Mouse (Mus musculus) limb, embryonic 14.5 days (tissue): ENCODE measurements around the gene Tnni3k. TPM values are rescaled to one million over a fixed set of nuclear protein-coding genes. Genes with fewer than 3 reads are reported as not detected.

ENCODE experiments used
- ATAC-seq: fragments of 200-750 bp; cut with Nextera tagmentation; 2 replicates; pipeline ENCODE4 v1.8.0; 2017; ENCODE audit warnings: low read depth, moderate number of reproducible peaks, moderate TSS enrichment; ENCODE audit not compliant: low FRiP score
- DNase-seq: peaks from one replicate; pipeline ENCODE4 v3.0.0-alpha.2; 2015; ENCODE audit warnings: low spot score
- H3K27ac ChIP-seq: fragments of 300-500 bp; sonication (generic); replicated peaks from 2 replicates; pipeline ENCODE4 v1.5.1; 2014; ENCODE audit warnings: low read depth, mild to moderate bottlenecking, low read length, moderate library complexity, mixed read lengths
- H3K27me3 ChIP-seq: fragments of 300-500 bp; sonication (generic); 2 replicates; pipeline ENCODE4 v1.6.1; 2014; ENCODE audit warnings: low read length, mixed read lengths; ENCODE audit not compliant: control insufficient read depth, insufficient read depth
- H3K36me3 ChIP-seq: fragments of 300-500 bp; sonication (generic); 2 replicates; pipeline ENCODE4 v1.6.1; 2014; ENCODE audit warnings: mild to moderate bottlenecking, low read length, moderate library complexity, mixed read lengths; ENCODE audit not compliant: control insufficient read depth, insufficient read depth
- H3K4me1 ChIP-seq: fragments of 300-500 bp; sonication (generic); 2 replicates; pipeline ENCODE4 v1.6.1; 2014; ENCODE audit warnings: antibody characterized with exemption, low read length, mixed read lengths; ENCODE audit not compliant: control insufficient read depth, insufficient read depth
- H3K4me2 ChIP-seq: fragments of 300-500 bp; sonication (generic); replicated peaks from 2 replicates; pipeline ENCODE4 v1.6.1; 2014; ENCODE audit warnings: low read depth, mild to moderate bottlenecking, low read length, moderate library complexity; ENCODE audit not compliant: severe bottlenecking
- H3K4me3 ChIP-seq: fragments of 300-500 bp; sonication (generic); replicated peaks from 2 replicates; pipeline ENCODE4 v1.5.1; 2014; ENCODE audit warnings: low read length
- H3K9ac ChIP-seq: fragments of 300-500 bp; sonication (generic); 2 replicates; pipeline ENCODE4 v1.6.1; 2014; ENCODE audit warnings: mild to moderate bottlenecking, low read depth, low read length, moderate library complexity; ENCODE audit not compliant: severe bottlenecking
- H3K9me3 ChIP-seq: fragments of 300-500 bp; sonication (generic); 2 replicates; pipeline ENCODE4 v1.6.1; 2016; ENCODE audit warnings: low read length; ENCODE audit not compliant: control insufficient read depth
- POLR2A ChIP-seq: fragments of 200-500 bp; IDR thresholded peaks from 2 replicates; pipeline ENCODE4 v1.8.0; 2012; ENCODE audit warnings: inconsistent platforms, mild to moderate bottlenecking, moderate library complexity, borderline replicate concordance; ENCODE audit not compliant: insufficient read depth, insufficient read length; ENCODE audit errors: extremely low read depth
- WGBS: fragments of 180-500 bp; shearing (Covaris S2); extraction: QIAGEN DNeasy Blood & Tissue Kit; methylation state at CpG from one replicate; pipeline ENCODE4 v1.1.7; 2014; 5-methylcytosine and 5-hydroxymethylcytosine counted together
- polyA plus RNA-seq, 2 experiments: library from polyadenylated mRNA; depleted of rRNA in 1 of 2; stranded (reverse) in 1 of 2; unstranded in 1 of 2; fragments of >200 nt; fragmentation: Nextera tagmentation in 1 of 2; extraction: Ambion mirVana in 1 of 2; gene quantifications; 2 replicates each; pipeline versions ENCODE4 v1.2.1 to v1.2.3; 2012 to 2014

The Tnni3k gene
- polyA plus RNA-seq, 2 experiments = 0.03 TPM; not detected in 1

DNA sequence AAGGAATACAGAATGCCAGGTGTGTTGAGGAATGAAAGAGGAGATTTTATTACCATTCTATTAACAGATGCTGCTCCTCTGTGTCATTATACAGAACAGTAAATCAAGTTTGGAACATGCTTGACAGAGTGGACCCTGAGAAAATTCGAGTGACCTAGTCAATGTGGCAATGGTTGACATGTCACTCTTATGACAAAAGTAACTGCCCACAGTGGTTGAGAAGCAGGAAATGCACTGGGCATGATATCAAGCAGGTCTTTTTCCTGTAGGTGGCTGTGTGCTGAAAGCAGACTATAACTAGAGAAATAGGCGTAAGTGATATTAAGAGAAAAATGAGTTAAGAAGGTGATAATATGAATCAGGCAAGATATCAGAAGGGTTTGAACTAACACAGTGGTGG lies 105.7 kb downstream of the Tnni3k start:
- TF ChIP-seq POLR2A = no peak
- 66% methylated on average over 2 of the region's 2 CpGs for WGBS
- Histone ChIP-seq H3K9ac (no peak overlapping the region), H3K4me3 (no peak overlapping the region), H3K36me3 (no peaks in the 10 kb centered on the region), H3K27ac (no peak overlapping the region), H3K4me2 (no peak overlapping the region), H3K27me3 (no peaks in the 10 kb centered on the region), H3K4me1 (no peaks in the 10 kb centered on the region), H3K9me3 (no peaks in the 10 kb centered on the region)
- ATAC-seq (no peak), DNase-seq (no peak)

DNA sequence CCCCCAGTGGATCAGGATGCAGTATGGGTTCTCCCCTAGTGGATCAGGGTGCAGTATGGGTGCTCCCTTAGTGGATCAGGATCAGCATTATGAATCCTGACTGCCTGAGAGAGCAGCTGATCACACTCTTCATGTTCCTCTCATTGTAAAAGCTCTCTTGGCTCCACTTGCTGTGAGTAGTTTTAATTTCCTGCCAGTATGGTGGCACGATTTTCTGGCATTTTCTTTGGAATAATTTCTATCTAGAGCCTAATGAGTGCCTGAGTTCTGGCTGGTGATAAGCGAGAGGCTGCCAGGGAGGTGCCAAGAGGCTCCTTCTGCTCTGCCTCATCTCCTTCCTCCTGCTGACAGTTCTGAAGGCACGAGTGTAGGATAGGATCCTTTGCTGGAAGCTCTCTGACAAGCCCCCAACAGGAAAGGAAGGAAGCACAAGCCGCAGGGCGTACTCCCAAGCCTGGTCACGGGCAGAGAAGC lies 109.5 kb downstream of the Tnni3k start:
- no peak for DNase-seq
- no peak for ATAC-seq
- no peaks in the 10 kb centered on the region for H3K36me3 ChIP-seq
- TF ChIP-seq POLR2A = no peak
- H3K9ac ChIP-seq = no peak overlapping the region
- no peaks in the 10 kb centered on the region for H3K4me1 ChIP-seq
- H3K4me3 ChIP-seq = no peak overlapping the region
- H3K27ac ChIP-seq = no peak overlapping the region
- no peaks in the 10 kb centered on the region for H3K27me3 ChIP-seq
- no peaks in the 10 kb centered on the region for H3K9me3 ChIP-seq
- H3K4me2 ChIP-seq = no peak overlapping the region
- 70% methylated on average over 6 of the region's 6 CpGs for WGBS

DNA sequence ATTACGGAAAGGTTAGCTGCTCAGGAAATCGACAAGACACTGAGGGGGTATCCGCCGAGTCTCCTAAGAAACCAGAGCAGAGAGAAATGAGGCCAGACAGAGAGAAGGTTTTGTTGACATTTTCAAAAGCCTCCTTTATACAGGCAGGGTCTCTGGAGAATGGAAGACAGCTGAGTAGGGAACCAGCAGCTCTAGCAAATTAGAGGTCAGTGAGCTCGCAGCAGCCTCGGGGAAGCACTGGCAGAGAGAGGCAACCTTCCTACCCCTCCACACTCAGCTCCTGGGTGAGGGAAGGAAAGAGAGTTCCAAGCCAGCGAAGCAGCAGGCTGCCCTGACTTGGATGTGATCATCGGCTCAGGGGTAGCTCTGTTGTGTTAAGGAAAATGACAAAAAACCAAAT lies 127.5 kb downstream of the Tnni3k start:
- Histone ChIP-seq H3K9ac (no peak overlapping the region), H3K36me3 (no peaks in the 10 kb centered on the region), H3K27ac (no peak overlapping the region), H3K4me1 (no peaks in the 10 kb centered on the region), H3K9me3 (no peaks in the 10 kb centered on the region), H3K4me2 (no peak overlapping the region), H3K4me3 (no peak overlapping the region), H3K27me3 (no peaks in the 10 kb centered on the region)
- ATAC-seq = no peak
- 67% methylated on average over 8 of the region's 8 CpGs for WGBS
- TF ChIP-seq POLR2A = no peak
- no peak for DNase-seq

DNA sequence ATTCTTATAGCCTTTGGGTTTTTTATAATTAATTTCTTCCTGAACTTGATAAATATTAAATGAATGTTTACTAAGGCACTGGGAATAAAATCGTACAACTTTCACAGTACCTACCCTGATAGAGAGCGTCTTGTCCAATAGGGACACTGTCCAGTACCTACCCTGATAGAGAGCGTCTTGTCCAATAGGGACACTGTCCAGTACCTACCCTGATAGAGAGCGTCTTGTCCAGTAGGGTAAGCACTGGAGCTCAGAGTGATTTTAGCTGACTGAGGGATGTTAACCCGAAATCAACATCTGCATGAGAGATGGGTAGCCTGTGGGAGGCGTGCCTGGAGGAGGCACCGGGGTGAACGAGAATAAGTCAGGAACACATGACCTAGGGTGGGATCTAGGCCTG lies 130.3 kb downstream of the Tnni3k start:
- Histone ChIP-seq H3K4me2 (no peak overlapping the region), H3K9ac (no peak overlapping the region), H3K27ac (no peak overlapping the region), H3K4me1 (no peaks in the 10 kb centered on the region), H3K4me3 (no peak overlapping the region), H3K9me3 (no peaks in the 10 kb centered on the region), H3K36me3 (no peaks in the 10 kb centered on the region), H3K27me3 (no peaks in the 10 kb centered on the region)
- DNase-seq (no peak), ATAC-seq (no peak)
- WGBS = 88% methylated on average over 8 of the region's 8 CpGs
- TF ChIP-seq POLR2A = no peak

DNA sequence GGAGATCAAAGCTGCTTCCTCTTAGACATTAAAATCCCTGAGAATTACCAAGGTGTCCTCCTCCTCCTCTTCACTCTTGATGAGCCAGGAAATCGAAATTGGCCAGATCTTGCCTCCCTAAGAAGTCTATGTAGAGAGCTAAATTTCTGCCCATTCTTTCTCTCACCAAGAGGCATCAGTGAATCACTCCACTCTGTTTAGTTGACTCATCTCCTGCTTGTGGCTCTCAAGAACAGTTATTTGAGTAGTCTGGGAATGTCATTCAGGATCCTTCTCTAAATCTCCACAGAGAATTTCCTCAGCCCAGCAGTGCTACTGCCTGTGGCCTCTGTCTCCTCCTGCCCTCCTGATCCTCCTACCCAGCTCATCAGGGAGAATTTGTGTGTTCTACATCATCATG lies 139.6 kb downstream of the Tnni3k start:
- WGBS = 71% methylated on average over 1 of the region's 1 CpGs
- no peak overlapping the region for H3K27ac ChIP-seq

DNA sequence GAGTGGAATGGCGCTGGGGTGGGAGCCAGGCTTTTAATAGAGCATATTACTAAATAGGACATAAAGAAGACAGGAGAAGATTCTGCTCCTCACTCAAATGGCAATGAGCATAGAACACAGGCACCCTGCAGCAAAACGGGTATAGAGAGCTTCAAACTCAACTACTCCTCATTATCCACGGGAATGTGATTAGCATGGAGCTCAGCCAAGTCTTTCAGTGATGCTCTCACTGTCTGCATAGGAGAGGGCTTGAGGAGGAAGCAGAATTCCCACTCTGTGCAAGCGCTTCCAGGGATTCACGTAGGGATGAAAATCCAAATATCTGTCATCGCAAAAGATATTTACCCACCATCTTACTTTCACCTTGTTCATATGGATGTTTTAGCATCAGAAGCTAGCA lies 141.6 kb downstream of the Tnni3k start:
- ATAC-seq (no peak), DNase-seq (no peak)
- no peak for TF ChIP-seq POLR2A
- no peak overlapping the region for H3K4me2 ChIP-seq
- no peaks in the 10 kb centered on the region for H3K9me3 ChIP-seq
- WGBS = 58% methylated on average over 6 of the region's 6 CpGs
- H3K36me3 ChIP-seq = no peaks in the 10 kb centered on the region
- no peaks in the 10 kb centered on the region for H3K4me1 ChIP-seq
- H3K9ac ChIP-seq = no peak overlapping the region
- no peak overlapping the region for H3K27ac ChIP-seq
- H3K27me3 ChIP-seq = no peaks in the 10 kb centered on the region
- H3K4me3 ChIP-seq = no peak overlapping the region

More for the DNA sequence above, 139.6 kb downstream of the Tnni3k start:
- H3K9me3 ChIP-seq = no peaks in the 10 kb centered on the region
- H3K4me2 ChIP-seq = no peak overlapping the region
- DNase-seq (no peak), ATAC-seq (no peak)
- H3K4me1 ChIP-seq = no peaks in the 10 kb centered on the region
- H3K4me3 ChIP-seq = no peak overlapping the region
- no peaks in the 10 kb centered on the region for H3K27me3 ChIP-seq
- no peak for TF ChIP-seq POLR2A
- no peaks in the 10 kb centered on the region for H3K36me3 ChIP-seq
- H3K9ac ChIP-seq = no peak overlapping the region
